Mouse (Mus musculus) layer of hippocampus, adult 18-20 months (tissue): ENCODE results near the gene Ptges3. TPM values are rescaled to one million over a fixed set of nuclear protein-coding genes. Genes with fewer than 3 reads are reported as not detected.

ENCODE experiments used
- DNase-seq, 2 experiments: peaks; one replicate each; pipeline ENCODE4 v3.0.0; 2022; ENCODE audit warnings: low spot score in 2 of 2
- microRNA-seq, 2 experiments: library from miRNA; unstranded; fragments of <30 nt; microRNA quantifications; one replicate each; pipeline ENCODE4 v1.2.0; 2021
- total RNA-seq, 2 experiments: library from RNA; stranded (reverse); gene quantifications; 2 replicates each; pipeline ENCODE4 v1.2.3; 2021

Ptges3 gene
- total RNA-seq, 2 experiments from 2014 or later, result 146 to 153 TPM

GRCm38 (mm10) chr10:128091564-128092505 lies 33.1 kb downstream of the Ptges3 start, which contains the start of gene Baz2a:
Gene Baz2a, plus strand, starts transcription at chr10:128091577.
- DNase-seq, result peak in 1 of 2 experiments; percentile 40

GRCm38 (mm10) chr10:128092506-128093495 lies 34.0 kb downstream of the Ptges3 start:
- DNase-seq, result peak; percentile 63 to 75

GRCm38 (mm10) chr10:128093496-128094294 lies 34.9 kb downstream of the Ptges3 start:
- DNase-seq, result peak in 1 of 2 experiments; percentile 15

- peak; percentile 40 to 75 for DNase-seq
Measured at GRCm38 (mm10) chr10:128094340-128094968, 35.7 kb downstream of the Ptges3 start.

- no peak for DNase-seq
Measured at GRCm38 (mm10) chr10:128095003-128095636, 36.4 kb downstream of the Ptges3 start.

GRCm38 (mm10) chr10:128096313-128096692 lies 37.5 kb downstream of the Ptges3 start:
- no peak for DNase-seq

- DNase-seq, result peak; percentile 73 to 85
Measured at GRCm38 (mm10) chr10:128096693-128097586, 38.2 kb downstream of the Ptges3 start.

- peak; percentile 26 to 61 for DNase-seq
Measured at GRCm38 (mm10) chr10:128097587-128097971, 38.8 kb downstream of the Ptges3 start.

GRCm38 (mm10) chr10:128110103-128110761 lies 51.5 kb downstream of the Ptges3 start:
- DNase-seq, result no peak

GRCm38 (mm10) chr10:128111227-128111626 lies 52.5 kb downstream of the Ptges3 start:
- DNase-seq, result no peak

- no peak for DNase-seq
Measured at GRCm38 (mm10) chr10:128123833-128124232, 65.1 kb downstream of the Ptges3 start.

- no peak for DNase-seq
Measured at GRCm38 (mm10) chr10:128124831-128125230, 66.1 kb downstream of the Ptges3 start.

GRCm38 (mm10) chr10:128125951-128126350 lies 67.2 kb downstream of the Ptges3 start:
- no peak for DNase-seq

Small RNA genes within 50 kb of the gene (microRNA-seq; reads per million reads assigned to microRNA genes)
- 19.7 to 20.2 reads per million in 2 experiments for gene Mir677

Other genes starting within 250 kb of the Ptges3 start
- not detected for gene Rdh19, start 209.0 kb upstream of the Ptges3 start, total RNA-seq
- not detected for gene Rdh16f2, start 192.5 kb upstream of the Ptges3 start, total RNA-seq
- gene Rdh7, start 170.1 kb upstream of the Ptges3 start, total RNA-seq, result not detected
- not detected for gene Sdr9c7, start 160.4 kb upstream of the Ptges3 start, total RNA-seq
- not detected for gene Hsd17b6, start 51.3 kb upstream of the Ptges3 start, total RNA-seq
- 1 to 10 TPM; 6.8 to 7.4 TPM for gene Prim1, start 43.8 kb upstream of the Ptges3 start, total RNA-seq
- 100 to 1,000 TPM; 338 to 356 TPM for gene Naca, start 23.4 kb upstream of the Ptges3 start, total RNA-seq
- 1,000 to 10,000 TPM; 1,726 to 1,851 TPM for gene Atp5b, start 24.3 kb downstream of the Ptges3 start, total RNA-seq
- gene Baz2a, start 32.6 kb downstream of the Ptges3 start, total RNA-seq, result 10 to 100 TPM; 39.6 to 41.9 TPM
- 10 to 100 TPM; 12.9 to 15.3 TPM for gene Rbms2, start 121.3 kb downstream of the Ptges3 start, total RNA-seq
- 10 to 100 TPM; 19.6 to 19.7 TPM for gene Gls2, start 135.5 kb downstream of the Ptges3 start, total RNA-seq
- gene Spryd4, start 152.9 kb downstream of the Ptges3 start, total RNA-seq, result 10 to 100 TPM; 10.1 to 10.2 TPM
- gene Mip, start 166.9 kb downstream of the Ptges3 start, total RNA-seq, result not detected
- gene Timeless, start 173.1 kb downstream of the Ptges3 start, total RNA-seq, result 1 to 10 TPM; 4.1 to 4.6 TPM
- gene Apon, start 195.1 kb downstream of the Ptges3 start, total RNA-seq, result not detected
- gene Apof, start 209.7 kb downstream of the Ptges3 start, total RNA-seq, result not detected
- 10 to 100 TPM; 32.0 to 32.1 TPM for gene Stat2, start 211.6 kb downstream of the Ptges3 start, total RNA-seq
- gene Il23a, start 239.8 kb downstream of the Ptges3 start, total RNA-seq, result not detected
- 10 to 100 TPM; 12.9 to 13.2 TPM for gene Pan2, start 244.4 kb downstream of the Ptges3 start, total RNA-seq